Mouse (Mus musculus) brain, embryonic 18.5 days (tissue): Measurements from ENCODE around the gene Olfr727.

Experiments used
- DNase-seq: peaks from one replicate; pipeline ENCODE4 v3.0.0-alpha.2; 2012; ENCODE audit warnings: low read depth, low spot score

Olfr727 gene

DNA sequence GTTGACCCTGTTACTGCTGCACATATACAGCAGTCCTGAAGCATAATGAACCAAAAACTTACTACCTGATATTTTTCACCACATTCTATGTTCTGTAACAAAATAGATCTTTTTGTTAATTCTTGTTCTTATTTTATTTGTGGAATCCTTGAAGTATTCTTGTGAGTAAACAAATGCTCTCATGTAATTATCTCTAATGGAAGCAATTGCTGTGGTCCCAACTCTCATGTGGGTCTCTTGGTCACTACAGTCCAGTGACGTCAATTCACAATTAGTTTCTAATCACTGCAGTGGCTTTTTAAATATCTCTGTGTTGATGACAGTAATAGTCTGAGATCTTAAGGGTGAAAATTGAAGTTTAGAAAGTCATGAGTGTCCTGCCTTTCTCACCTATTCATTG lies at the start of gene Olfr727:
Gene Olfr727, plus strand, starts transcription at position 301 of the 400 bp plus-strand sequence.
- DNase-seq = no peak

GRCm38 (mm10) chr14:50090853-50091252 lies 32.1 kb upstream of the Olfr727 start, which contains the start of gene Olfr726:
TSS of gene Olfr726 (minus strand) at chr14:50090953.
- no peak for DNase-seq

- DNase-seq = no peak
These were observed 19.6 kb downstream of the Olfr727 start, which contains the start of gene Olfr728 for GRCm38 (mm10) chr14:50142580-50142979. TSS of gene Olfr728 (minus strand) at chr14:50142680.

DNA sequence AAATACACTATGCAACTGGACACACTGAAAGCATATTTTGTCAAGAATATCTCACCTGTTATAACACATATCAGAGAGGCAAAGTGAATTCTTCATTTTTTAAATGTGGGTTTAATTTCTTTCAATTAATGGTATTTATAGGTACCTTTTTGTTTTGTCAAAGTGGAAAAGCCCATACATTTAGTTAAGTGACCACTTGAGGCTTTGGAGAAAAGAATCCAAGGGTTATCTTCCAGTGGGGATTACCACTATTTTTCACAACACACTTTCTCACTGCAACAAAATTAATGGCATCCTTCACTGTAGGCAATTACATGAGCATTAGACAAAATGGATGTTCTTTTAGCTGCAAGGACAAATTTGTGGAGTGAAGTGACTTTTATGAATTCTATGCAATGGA lies 29.8 kb downstream of the Olfr727 start, which contains the start of gene Olfr729:
Gene Olfr729, minus strand, starts transcription at position 101 of the 400 bp plus-strand sequence.
- no peak for DNase-seq
